Mouse (Mus musculus) erythroid progenitor cell, adult 5-6 weeks (primary cell): Measurements from ENCODE around the gene Slc17a5. TPM values are rescaled to one million over a fixed set of nuclear protein-coding genes. Genes with fewer than 3 reads are reported as not detected.
A peak's percentile ranks its signal among the peaks of the same experiment; 100 is the strongest.
"Not testable (repeated sequence)": the region's sequence is repeated elsewhere in the genome, so short reads cannot be mapped to it uniquely, and the experiment has no call there.

ENCODE experiments used
- ATAC-seq: replicated peaks from 2 replicates; pipeline ENCODE4 v1.8.0; 2016; ENCODE audit warnings: moderate number of reproducible peaks, mild to moderate bottlenecking, moderate TSS enrichment, inconsistent platforms; ENCODE audit not compliant: poor library complexity, low FRiP score, severe bottlenecking
- total RNA-seq, 2 experiments: library from RNA; stranded (forward) in 1 of 2; stranded (reverse) in 1 of 2; fragments of 150-400 nt in 1 of 2; fragments of 186-747, 209-891 nt in 1 of 2; gene quantifications; 2 replicates each; pipeline versions ENCODE4 v1.2.3 to v1.2.4; 2015 to 2017; ENCODE audit warnings: low replicate concordance in 2 of 2

Slc17a5 gene
- total RNA-seq, 2 experiments from 2014 or later, result 0.84 to 2.8 TPM

GRCm38 (mm10) chr9:78521689-78522088 lies 66.2 kb downstream of the Slc17a5 start:
- ATAC-seq, result no peak

- ATAC-seq, result peak; percentile 48
Observed at GRCm38 (mm10) chr9:78520780-78521601, 66.8 kb downstream of the Slc17a5 start.

DNA sequence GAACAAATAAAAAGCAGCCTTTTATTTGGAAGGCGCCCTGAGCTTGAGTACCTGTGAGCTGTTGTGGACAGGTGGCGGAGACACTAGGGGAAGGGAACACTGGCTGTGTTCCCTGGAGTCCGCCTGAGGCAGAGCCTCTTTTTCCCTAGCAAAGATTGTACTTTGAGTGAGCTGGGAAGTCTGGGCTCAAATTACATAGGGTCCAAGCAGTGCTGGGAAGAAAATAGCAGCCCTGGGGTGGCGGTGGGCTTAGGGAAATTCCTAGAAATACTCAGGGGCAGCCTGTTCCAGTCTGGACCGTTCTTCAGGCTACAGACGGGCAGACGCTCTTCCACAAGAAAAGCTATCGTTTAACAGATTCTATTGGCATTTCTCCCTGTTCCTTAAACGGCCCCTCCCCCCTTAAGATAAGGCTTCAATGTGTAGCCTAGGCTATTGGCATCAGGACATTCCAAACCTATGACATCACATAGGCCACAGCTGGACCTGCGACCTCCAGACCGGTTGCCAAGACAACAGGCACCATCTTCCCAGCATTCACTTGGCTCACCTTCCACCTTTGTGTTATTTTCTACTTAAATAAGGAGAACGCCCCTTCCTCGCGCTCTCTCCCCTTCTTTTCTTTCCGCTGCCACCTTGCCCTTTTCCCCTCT lies 67.6 kb downstream of the Slc17a5 start:
- ATAC-seq, result no peak

GRCm38 (mm10) chr9:78517237-78517636 lies 70.6 kb downstream of the Slc17a5 start:
- not testable (repeated sequence) for ATAC-seq

DNA sequence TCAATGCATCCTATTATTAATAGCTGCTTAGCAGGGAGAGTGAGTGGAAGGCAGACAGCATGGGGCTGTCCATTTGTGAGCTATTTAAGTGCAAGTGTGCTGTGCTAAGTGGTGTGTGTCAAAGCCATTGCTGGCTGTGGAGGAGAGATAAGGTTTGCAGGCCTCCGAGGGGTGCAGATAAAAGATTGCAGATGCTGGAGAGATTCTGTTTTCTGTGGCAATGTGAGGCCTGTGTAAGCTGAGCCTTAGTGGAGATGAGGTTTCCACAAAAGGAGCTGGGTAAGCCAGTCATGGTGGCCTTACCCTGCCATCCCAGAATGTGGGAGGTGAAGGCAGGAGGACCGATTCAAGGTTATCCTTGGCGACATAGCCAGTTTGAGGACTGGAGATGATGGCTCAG lies 71.7 kb downstream of the Slc17a5 start:
- peak; percentile 69 for ATAC-seq

- ATAC-seq, result no peak
Observed at GRCm38 (mm10) chr9:78514681-78515080, 73.2 kb downstream of the Slc17a5 start.

DNA sequence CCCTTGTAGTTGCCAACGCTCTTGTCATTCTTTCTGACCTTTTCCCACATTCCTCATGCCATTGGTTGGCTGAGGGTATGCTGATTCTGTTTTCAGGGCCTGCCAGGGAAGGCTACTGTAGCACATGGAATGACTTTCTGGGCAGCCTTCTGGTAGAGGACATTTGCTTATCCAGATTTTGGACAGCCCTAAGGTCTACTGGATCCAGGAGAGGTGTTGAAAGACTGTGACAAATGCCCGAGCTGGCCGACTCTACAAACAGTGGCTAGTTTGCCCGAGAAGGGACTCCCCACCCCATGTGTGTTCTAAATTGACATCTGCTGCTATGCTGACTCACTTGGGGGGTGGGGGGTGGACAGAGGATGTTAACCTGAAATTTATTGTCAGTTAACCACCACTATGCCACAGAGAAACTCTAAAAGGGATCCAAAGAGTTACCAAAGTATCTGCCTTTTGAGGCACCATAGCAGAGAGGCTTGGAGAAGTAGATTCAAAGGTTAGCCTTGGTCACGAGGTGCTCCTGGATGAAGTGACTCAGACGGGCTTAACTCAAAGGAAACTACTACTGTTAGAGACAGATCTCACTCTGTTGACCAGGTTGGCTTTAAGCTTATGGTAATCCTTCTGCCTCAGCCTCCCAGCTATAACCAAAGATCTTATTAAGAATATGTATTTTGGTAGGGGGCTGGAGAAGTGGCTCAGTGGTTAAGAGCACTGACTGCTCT lies 73.9 kb downstream of the Slc17a5 start:
- ATAC-seq, result no peak

DNA sequence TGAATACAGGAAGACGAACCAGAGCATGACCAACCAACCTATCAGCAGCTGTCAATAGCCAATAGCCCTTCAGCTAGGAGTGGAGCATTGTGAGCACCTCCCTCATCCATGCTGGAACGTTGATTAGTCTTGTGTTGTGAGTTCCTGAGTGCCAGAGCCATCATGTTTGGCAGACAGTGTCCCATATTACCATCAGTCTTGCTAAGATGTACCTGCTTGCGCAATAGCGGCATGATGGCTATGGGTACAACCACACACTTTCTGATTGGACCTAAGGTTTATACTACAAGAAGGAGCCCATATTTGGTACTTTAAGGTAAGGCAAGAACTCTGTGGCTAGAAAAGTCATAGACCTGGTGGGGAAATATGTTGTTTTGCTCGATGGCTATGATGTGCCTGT lies 76.1 kb downstream of the Slc17a5 start:
- ATAC-seq, result no peak

DNA sequence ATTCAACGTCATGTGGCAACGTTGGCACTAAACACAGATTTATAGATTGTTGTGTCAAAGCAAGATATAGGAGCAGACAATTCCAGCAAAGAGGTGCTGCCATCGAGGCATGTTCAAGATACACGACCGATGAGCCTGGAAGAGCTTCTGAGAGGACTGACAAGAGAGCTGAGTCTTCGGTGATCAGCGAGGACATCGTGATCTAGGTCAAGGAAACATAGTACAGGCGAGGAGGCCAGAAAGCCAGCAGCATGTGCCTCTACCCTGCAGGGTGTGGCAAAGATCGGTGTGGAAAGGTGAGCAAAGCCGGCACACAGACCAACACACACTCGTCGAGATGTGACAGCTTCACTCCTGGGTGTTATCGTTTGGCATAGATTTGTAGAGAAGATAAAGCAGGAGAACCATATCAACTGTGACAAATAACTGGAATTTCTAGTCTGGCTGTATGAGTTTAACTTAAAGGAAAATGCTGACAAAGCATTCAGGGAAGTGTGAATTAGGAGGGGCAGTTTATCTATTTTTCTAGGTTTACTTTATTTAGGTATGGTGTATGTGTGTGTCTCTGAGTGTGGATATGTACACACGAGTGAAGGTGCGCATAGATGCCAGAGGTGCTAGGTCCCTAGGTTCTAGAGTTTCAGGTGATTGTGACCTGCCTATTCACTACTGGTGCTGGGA lies 79.6 kb downstream of the Slc17a5 start:
- ATAC-seq, result 0 out of 2 replicates have a peak, but pooled peaks have one; percentile 30

DNA sequence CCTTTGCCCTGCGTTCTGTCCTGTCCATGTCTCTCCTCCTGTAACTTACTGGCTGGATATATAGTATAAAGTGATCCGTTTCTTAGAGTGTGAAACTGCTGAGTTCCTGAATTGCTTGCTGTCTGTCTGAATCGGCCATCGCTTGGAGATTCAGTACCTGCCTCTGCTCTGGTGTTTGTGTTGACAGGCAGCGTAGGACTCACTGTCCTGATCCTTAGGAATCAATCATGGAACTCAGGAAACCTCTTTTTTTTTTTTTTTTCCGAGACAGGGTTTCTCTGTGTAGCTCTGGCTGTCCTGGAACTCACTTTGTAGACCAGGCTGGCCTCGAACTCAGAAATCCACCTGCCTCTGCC lies 81.1 kb downstream of the Slc17a5 start:
- no peak for ATAC-seq

- no peak for ATAC-seq
Observed at GRCm38 (mm10) chr9:78506002-78506721, 81.7 kb downstream of the Slc17a5 start.

GRCm38 (mm10) chr9:78505223-78505622 lies 82.6 kb downstream of the Slc17a5 start:
- ATAC-seq, result no peak

- no peak for ATAC-seq
Observed at GRCm38 (mm10) chr9:78504679-78505078, 83.2 kb downstream of the Slc17a5 start.

GRCm38 (mm10) chr9:78504133-78504532 lies 83.7 kb downstream of the Slc17a5 start:
- no peak for ATAC-seq

GRCm38 (mm10) chr9:78503223-78504079 lies 84.4 kb downstream of the Slc17a5 start:
- ATAC-seq, result no peak

- ATAC-seq, result no peak
Observed at GRCm38 (mm10) chr9:78501284-78501683, 86.6 kb downstream of the Slc17a5 start.

- no peak for ATAC-seq
Observed at GRCm38 (mm10) chr9:78500386-78500785, 87.5 kb downstream of the Slc17a5 start.

DNA sequence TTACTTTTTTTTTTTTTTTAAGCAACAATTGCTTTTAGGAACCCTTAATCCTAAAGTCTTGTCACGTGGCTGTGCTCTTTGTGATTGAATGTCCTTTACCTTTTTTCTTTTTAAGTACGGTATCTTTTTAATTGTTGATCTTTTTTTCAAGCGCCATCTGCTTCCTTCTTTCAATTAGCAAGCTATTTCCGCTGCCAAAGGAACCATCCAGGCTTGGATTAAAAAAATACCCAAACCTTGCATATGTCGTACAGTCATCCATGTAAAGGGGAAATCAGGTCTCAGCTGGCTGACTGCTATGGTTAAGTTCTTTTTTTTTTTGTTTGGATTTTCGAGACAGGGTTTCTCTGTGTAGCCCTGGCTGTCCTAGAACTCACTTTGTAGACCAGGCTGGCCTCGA lies 94.7 kb downstream of the Slc17a5 start:
- ATAC-seq, result no peak

- ATAC-seq, result no peak
Observed at GRCm38 (mm10) chr9:78492254-78492653, 95.6 kb downstream of the Slc17a5 start.
